Mouse (Mus musculus): ENCODE measurements around the gene A130010J15Rik.

A130010J15Rik gene

GRCm38 (mm10) chr1:193200640-193201382, 33.0 kb downstream of the A130010J15Rik start:
- DNase-seq (ENCODE audit: low spot score in 2 of 2): no peak

GRCm38 (mm10) chr1:193201383-193201778, 33.5 kb downstream of the A130010J15Rik start, which contains the start of gene Traf3ip3:
Gene Traf3ip3 (minus strand): TSS chr1:193201703.
- peak; percentile 90 to 92 for DNase-seq (ENCODE audit: low spot score in 2 of 2)

- no peak for DNase-seq (ENCODE audit: low spot score in 2 of 2)
Observed at GRCm38 (mm10) chr1:193203821-193204220, 36.0 kb downstream of the A130010J15Rik start.

GRCm38 (mm10) chr1:193205431-193205830, 37.6 kb downstream of the A130010J15Rik start:
- no peak for DNase-seq (ENCODE audit: low spot score in 2 of 2)

- peak; percentile 42 to 53 for DNase-seq (ENCODE audit: low spot score in 2 of 2)
Observed at GRCm38 (mm10) chr1:193207503-193207902, 39.7 kb downstream of the A130010J15Rik start, which contains the start of gene Lamb3. Gene Lamb3 (plus strand): TSS chr1:193207699.

GRCm38 (mm10) chr1:193208178-193208577, 40.3 kb downstream of the A130010J15Rik start:
- peak; percentile 48 to 68 for DNase-seq (ENCODE audit: low spot score in 2 of 2)

- DNase-seq (ENCODE audit: low spot score in 2 of 2): no peak
Observed at GRCm38 (mm10) chr1:193211371-193211770, 43.5 kb downstream of the A130010J15Rik start.

GRCm38 (mm10) chr1:193214053-193214452, 46.2 kb downstream of the A130010J15Rik start:
- DNase-seq (ENCODE audit: low spot score in 2 of 2): no peak

- DNase-seq (ENCODE audit: low spot score in 2 of 2): no peak
Observed at GRCm38 (mm10) chr1:193216000-193216399, 48.2 kb downstream of the A130010J15Rik start.

GRCm38 (mm10) chr1:193220408-193220807, 52.6 kb downstream of the A130010J15Rik start:
- DNase-seq (ENCODE audit: low spot score in 2 of 2): no peak

- DNase-seq (ENCODE audit: low spot score in 2 of 2): no peak
Observed at GRCm38 (mm10) chr1:193225531-193225930, 57.7 kb downstream of the A130010J15Rik start.

- DNase-seq (ENCODE audit: low spot score in 2 of 2): no peak
Observed at GRCm38 (mm10) chr1:193226114-193226513, 58.3 kb downstream of the A130010J15Rik start.

- no peak for DNase-seq (ENCODE audit: low spot score in 2 of 2)
Observed at GRCm38 (mm10) chr1:193226724-193227522, 59.1 kb downstream of the A130010J15Rik start.

Measured in natural killer cell, adult 2 months (primary cell).